Mouse (Mus musculus): ENCODE measurements at regions not wholly inside any gene's neighbourhood (a gene's known extent, or its start where the extent isn't known, plus 50 kb on each side); places are given as distances from the start of the nearest gene placed in this dataset.

DNA sequence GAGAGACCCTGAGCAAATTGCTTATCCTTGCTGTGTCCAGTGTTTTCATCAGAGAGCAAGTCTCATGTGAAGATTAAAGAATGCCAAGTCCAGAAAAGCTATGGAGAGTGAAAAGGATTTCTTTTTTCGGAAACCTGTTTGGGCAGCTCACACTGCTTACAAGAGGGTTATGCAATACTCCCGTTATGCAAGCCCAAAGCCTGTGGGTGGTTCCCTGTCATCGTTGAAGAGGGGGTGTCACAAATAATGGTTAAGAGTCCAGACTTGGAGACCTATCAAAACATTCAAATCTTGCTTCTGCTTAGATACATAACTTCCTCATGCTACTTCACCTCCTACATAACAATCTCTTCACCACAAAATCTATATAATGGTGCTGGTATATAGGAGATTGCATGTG is 416.0 kb downstream of the Tmem114 start:
- TF ChIP-seq CTCF (IDR thresholded peaks at IDR 0.05; ENCODE audit: extremely low read depth, insufficient read depth, low read length) (no peak), POLR2A (IDR thresholded peaks at IDR 0.05; ENCODE audit: extremely low read depth, insufficient read depth, low read length) (no peak)
